Mouse (Mus musculus) embryonic facial prominence, embryonic 14.5 days (tissue): ENCODE results near the gene Hexa. TPM values are rescaled to one million over a fixed set of nuclear protein-coding genes. Genes with fewer than 3 reads are reported as not detected.

ENCODE experiments used
- ATAC-seq: fragments of 200-750 bp; cut with Nextera tagmentation; 2 replicates; pipeline ENCODE4 v1.8.0; 2017; ENCODE audit warnings: low read depth, moderate number of reproducible peaks, moderate TSS enrichment
- DNase-seq: peaks from one replicate; pipeline ENCODE4 v3.0.0-alpha.2; 2015; ENCODE audit warnings: low spot score
- H3K27ac ChIP-seq: fragments of 300-500 bp; sonication (generic); replicated peaks from 2 replicates; pipeline ENCODE4 v1.5.1; 2014; ENCODE audit warnings: low read depth, mild to moderate bottlenecking, low read length, moderate library complexity
- H3K27me3 ChIP-seq: fragments of 300-500 bp; sonication (generic); replicated peaks from 2 replicates; pipeline ENCODE4 v1.6.1; 2014; ENCODE audit warnings: low read length; ENCODE audit not compliant: control insufficient read depth, insufficient read depth
- H3K36me3 ChIP-seq: fragments of 300-500 bp; sonication (generic); 2 replicates; pipeline ENCODE4 v1.6.1; 2014; ENCODE audit warnings: low read length, mixed read lengths; ENCODE audit not compliant: control insufficient read depth, insufficient read depth
- H3K4me1 ChIP-seq: fragments of 300-500 bp; sonication (generic); 2 replicates; pipeline ENCODE4 v1.6.1; 2014; ENCODE audit warnings: antibody characterized with exemption, low read length; ENCODE audit not compliant: control insufficient read depth, insufficient read depth
- H3K4me2 ChIP-seq: fragments of 300-500 bp; sonication (generic); 2 replicates; pipeline ENCODE4 v1.6.1; 2014; ENCODE audit warnings: low read depth, mild to moderate bottlenecking, low read length, moderate library complexity, mixed read lengths
- H3K4me3 ChIP-seq: fragments of 300-500 bp; sonication (generic); 2 replicates; pipeline ENCODE4 v1.5.1; 2014; ENCODE audit warnings: low read depth, mild to moderate bottlenecking, low read length
- H3K9ac ChIP-seq: fragments of 300-500 bp; sonication (generic); 2 replicates; pipeline ENCODE4 v1.6.1; 2014; ENCODE audit warnings: low read depth, mild to moderate bottlenecking, low read length, moderate library complexity, mixed read lengths
- H3K9me3 ChIP-seq: fragments of 300-500 bp; sonication (generic); 2 replicates; pipeline ENCODE4 v1.6.1; 2016; ENCODE audit warnings: low read length; ENCODE audit not compliant: control insufficient read depth
- WGBS: fragments of 180-500 bp; shearing (Covaris S2); extraction: QIAGEN DNeasy Blood & Tissue Kit; methylation state at CpG from one replicate; pipeline ENCODE4 v1.1.7; 2014; 5-methylcytosine and 5-hydroxymethylcytosine counted together
- polyA plus RNA-seq: library from polyadenylated mRNA; unstranded; fragments of >200 nt; fragmentation: Nextera tagmentation; extraction: Ambion mirVana; gene quantifications from 2 replicates; pipeline ENCODE4 v1.2.1, GENCODE M21; 2014

Gene Hexa
- polyA plus RNA-seq = 101 and 107 TPM in 2 replicates

- 1% methylated on average over 55 of the region's 55 CpGs for WGBS
- H3K27me3 ChIP-seq = no peaks in the 10 kb centered on the region
- H3K4me1 ChIP-seq = peaks cover 11% of the 10 kb centered on the region
- H3K4me3 ChIP-seq = peak within 1 kb of the TSS; percentile 76
- H3K9ac ChIP-seq = peak within 1 kb of the TSS; percentile 80
- DNase-seq (peak; percentile 94), ATAC-seq (peak; percentile 93)
- no peak within 1 kb of the TSS; the same call in 1 of the 2 replicates for H3K27ac ChIP-seq
- no peaks in the 10 kb centered on the region for H3K36me3 ChIP-seq
- H3K4me2 ChIP-seq = peak within 1 kb of the TSS; percentile 90
- no peaks in the 10 kb centered on the region for H3K9me3 ChIP-seq
Observed at GRCm38 (mm10) chr9:59539441-59540137, at the start of gene Hexa, which contains the start of gene Tmem202. Hexa (plus strand) TSS chr9:59539540. Tmem202 (minus strand) TSS chr9:59539847.

- H3K27me3 ChIP-seq = no peaks in the 10 kb centered on the region
- DNase-seq (no peak), ATAC-seq (no peak)
- H3K9me3 ChIP-seq = no peaks in the 10 kb centered on the region
- H3K9ac ChIP-seq = no peak overlapping the region
- no peaks in the 10 kb centered on the region for H3K36me3 ChIP-seq
- no peak overlapping the region for H3K27ac ChIP-seq
- H3K4me2 ChIP-seq = no peak overlapping the region
- H3K4me3 ChIP-seq = no peak overlapping the region
- H3K4me1 ChIP-seq = no peaks in the 10 kb centered on the region
- WGBS = 63% methylated on average over 1 of the region's 1 CpGs
Observed at GRCm38 (mm10) chr9:59508146-59508545, 31.2 kb upstream of the Hexa start.

- no peak overlapping the region for H3K4me3 ChIP-seq
- no peaks in the 10 kb centered on the region for H3K27me3 ChIP-seq
- H3K9me3 ChIP-seq = no peaks in the 10 kb centered on the region
- peak; percentile 29 for DNase-seq
- no peak overlapping the region for H3K27ac ChIP-seq
- H3K9ac ChIP-seq = no peak overlapping the region
- 26% methylated on average over 4 of the region's 4 CpGs for WGBS
- H3K36me3 ChIP-seq = no peaks in the 10 kb centered on the region
- H3K4me1 ChIP-seq = no peaks in the 10 kb centered on the region
- no peak for ATAC-seq
- H3K4me2 ChIP-seq = no peak overlapping the region
Observed at GRCm38 (mm10) chr9:59512381-59512780, 27.0 kb upstream of the Hexa start.

- no peaks in the 10 kb centered on the region for H3K9me3 ChIP-seq
- no peaks in the 10 kb centered on the region for H3K36me3 ChIP-seq
- ATAC-seq = no peak
- H3K27me3 ChIP-seq = no peaks in the 10 kb centered on the region
- no peak overlapping the region for H3K4me3 ChIP-seq
- H3K4me1 ChIP-seq = no peaks in the 10 kb centered on the region
- no peak overlapping the region for H3K9ac ChIP-seq
- 88% methylated on average over 3 of the region's 3 CpGs for WGBS
- no peak overlapping the region for H3K4me2 ChIP-seq
- no peak for DNase-seq
- no peak overlapping the region for H3K27ac ChIP-seq
Observed at GRCm38 (mm10) chr9:59515069-59515468, 24.3 kb upstream of the Hexa start.

- Histone ChIP-seq H3K9ac (no peak overlapping the region), H3K4me3 (no peak overlapping the region), H3K27ac (no peak overlapping the region), H3K36me3 (no peaks in the 10 kb centered on the region), H3K27me3 (no peaks in the 10 kb centered on the region), H3K9me3 (no peaks in the 10 kb centered on the region), H3K4me1 (no peaks in the 10 kb centered on the region), H3K4me2 (no peak overlapping the region)
- DNase-seq (no peak), ATAC-seq (no peak)
- 44% methylated on average over 7 of the region's 7 CpGs for WGBS
Observed at GRCm38 (mm10) chr9:59517127-59517526, 22.2 kb upstream of the Hexa start.

GRCm38 (mm10) chr9:59518976-59519375 is 20.4 kb upstream of the Hexa start:
- H3K4me1 ChIP-seq = no peaks in the 10 kb centered on the region
- H3K27me3 ChIP-seq = no peaks in the 10 kb centered on the region
- no peak overlapping the region for H3K27ac ChIP-seq
- no peak overlapping the region for H3K9ac ChIP-seq
- H3K4me2 ChIP-seq = no peak overlapping the region
- ATAC-seq (no peak), DNase-seq (no peak)
- H3K4me3 ChIP-seq = no peak overlapping the region
- WGBS = 70% methylated on average over 5 of the region's 5 CpGs
- H3K9me3 ChIP-seq = no peaks in the 10 kb centered on the region
- H3K36me3 ChIP-seq = no peaks in the 10 kb centered on the region

GRCm38 (mm10) chr9:59519396-59519795 is 19.9 kb upstream of the Hexa start:
- 86% methylated on average over 2 of the region's 2 CpGs for WGBS
- ATAC-seq = no peak
- Histone ChIP-seq H3K4me1 (no peaks in the 10 kb centered on the region), H3K27me3 (no peaks in the 10 kb centered on the region), H3K4me2 (no peak overlapping the region), H3K9me3 (no peaks in the 10 kb centered on the region), H3K27ac (no peak overlapping the region), H3K9ac (no peak overlapping the region), H3K4me3 (no peak overlapping the region), H3K36me3 (no peaks in the 10 kb centered on the region)
- DNase-seq = no peak

GRCm38 (mm10) chr9:59522906-59523305 is 16.4 kb upstream of the Hexa start:
- H3K27me3 ChIP-seq = no peaks in the 10 kb centered on the region
- H3K4me2 ChIP-seq = no peak overlapping the region
- 71% methylated on average over 4 of the region's 4 CpGs for WGBS
- no peak overlapping the region for H3K4me3 ChIP-seq
- H3K9ac ChIP-seq = no peak overlapping the region
- no peaks in the 10 kb centered on the region for H3K36me3 ChIP-seq
- H3K4me1 ChIP-seq = no peaks in the 10 kb centered on the region
- H3K27ac ChIP-seq = no peak overlapping the region
- DNase-seq = no peak
- no peak for ATAC-seq
- H3K9me3 ChIP-seq = no peaks in the 10 kb centered on the region

GRCm38 (mm10) chr9:59526727-59527126 is 12.6 kb upstream of the Hexa start:
- no peak overlapping the region for H3K9ac ChIP-seq
- H3K9me3 ChIP-seq = no peaks in the 10 kb centered on the region
- no peaks in the 10 kb centered on the region for H3K4me1 ChIP-seq
- H3K4me2 ChIP-seq = no peak overlapping the region
- no peaks in the 10 kb centered on the region for H3K36me3 ChIP-seq
- WGBS = 84% methylated on average over 6 of the region's 6 CpGs
- no peak for DNase-seq
- ATAC-seq = no peak
- H3K27me3 ChIP-seq = no peaks in the 10 kb centered on the region
- no peak overlapping the region for H3K27ac ChIP-seq
- no peak overlapping the region for H3K4me3 ChIP-seq
